ENCODE assay signal across 19 mouse cellular contexts in genomic region chr17:88696656-88697333, GRCm38 (mm10). TPM values are rescaled to one million over a fixed set of nuclear protein-coding genes. Genes with fewer than 3 reads are reported as not detected.
DNase-seq lines count a peak whose midpoint lies in the region; ATAC-seq lines count a peak whose summit lies in the region.
"Had no signal": no experiment of that assay in that cellular context is flagged by ENCODE, and none has a peak within 500 bp of the region (broad histone marks: within the 10 kb centered on the region; RNA-seq: fewer than 3 reads in every experiment).

No protein-coding gene starts in this region.

- no peaks in the 10 kb centered on the region; the same call in 1 of the 2 replicates for H3K4me1 ChIP-seq in hindbrain, embryonic 14.5 days (replicated peaks; ENCODE audit: control insufficient read depth, insufficient read depth, low read length)
- H3K4me1 ChIP-seq in hindbrain, embryonic 16.5 days (ENCODE audit: control insufficient read depth, insufficient read depth, low read depth, low read length): no peaks in the 10 kb centered on the region
- peaks cover 12% of the 10 kb centered on the region; the same call in 1 of the 2 replicates for H3K4me1 ChIP-seq in embryonic facial prominence, embryonic 12.5 days
- H3K4me1 ChIP-seq in limb, embryonic 12.5 days (replicated peaks): peaks cover 9% of the 10 kb centered on the region
- H3K4me1 ChIP-seq: heart, embryonic 15.5 days; liver, embryonic 13.5 days; neural tube, embryonic 12.5 days had no signal

- no peaks in the 10 kb centered on the region for H3K36me3 ChIP-seq in hindbrain, embryonic 14.5 days (replicated peaks; ENCODE audit: control insufficient read depth, insufficient read depth)
- no peaks in the 10 kb centered on the region for H3K36me3 ChIP-seq in hindbrain, embryonic 16.5 days (ENCODE audit: control insufficient read depth, insufficient read depth, low read length)
- no peaks in the 10 kb centered on the region for H3K36me3 ChIP-seq in embryonic facial prominence, embryonic 12.5 days
- H3K36me3 ChIP-seq in limb, embryonic 12.5 days: no peaks in the 10 kb centered on the region
- H3K36me3 ChIP-seq: heart, embryonic 15.5 days; intestine, embryonic 15.5 days; liver, embryonic 13.5 days; neural tube, embryonic 12.5 days had no signal

- no peaks in the 10 kb centered on the region for H3K27me3 ChIP-seq in hindbrain, embryonic 14.5 days (ENCODE audit: control insufficient read depth, insufficient read depth, low read length)
- H3K27me3 ChIP-seq in hindbrain, embryonic 16.5 days (replicated peaks; ENCODE audit: control insufficient read depth, insufficient read depth, low read length): no peaks in the 10 kb centered on the region
- no peaks in the 10 kb centered on the region for H3K27me3 ChIP-seq in embryonic facial prominence, embryonic 12.5 days
- H3K27me3 ChIP-seq in limb, embryonic 12.5 days: no peaks in the 10 kb centered on the region
- H3K27me3 ChIP-seq: heart, embryonic 15.5 days; intestine, embryonic 15.5 days; liver, embryonic 13.5 days; neural tube, embryonic 12.5 days had no signal

- H3K9ac ChIP-seq in hindbrain, embryonic 14.5 days: no peak overlapping the region
- no peak overlapping the region for H3K9ac ChIP-seq in hindbrain, embryonic 16.5 days (ENCODE audit: low read depth, low read length)
- no peak overlapping the region for H3K9ac ChIP-seq in embryonic facial prominence, embryonic 12.5 days
- H3K9ac ChIP-seq in limb, embryonic 12.5 days (replicated peaks): no peak overlapping the region
- H3K9ac ChIP-seq: heart, embryonic 15.5 days; intestine, embryonic 15.5 days; liver, embryonic 13.5 days; neural tube, embryonic 12.5 days had no signal

- intact Hi-C loops in gastrocnemius, postnatal 36 days (cut with DNase I): no loop called here

- H3K27ac ChIP-seq in hindbrain, embryonic 14.5 days: no peak overlapping the region
- no peak overlapping the region for H3K27ac ChIP-seq in hindbrain, embryonic 16.5 days (ENCODE audit: low read depth, low read length)
- H3K27ac ChIP-seq in embryonic facial prominence, embryonic 12.5 days: peak overlapping the region; percentile 55; the same call in 1 of the 2 replicates
- H3K27ac ChIP-seq in limb, embryonic 12.5 days: peak overlapping the region; percentile 41; the same call in 1 of the 2 replicates
- H3K27ac ChIP-seq: heart, embryonic 15.5 days; intestine, embryonic 15.5 days; kidney, postnatal 0 days; liver, embryonic 13.5 days; neural tube, embryonic 12.5 days had no signal

- 41% methylated on average over 9 of the region's 9 CpGs for WGBS in hindbrain, embryonic 14.5 days
- WGBS in hindbrain, embryonic 16.5 days: 37% methylated on average over 9 of the region's 9 CpGs
- WGBS in embryonic facial prominence, embryonic 12.5 days: 39% methylated on average over 9 of the region's 9 CpGs
- WGBS in limb, embryonic 12.5 days: 46% methylated on average over 9 of the region's 9 CpGs

- H3K9me3 ChIP-seq in hindbrain, embryonic 14.5 days (ENCODE audit: control insufficient read depth, low read length): no peaks in the 10 kb centered on the region
- H3K9me3 ChIP-seq in hindbrain, embryonic 16.5 days (ENCODE audit: control insufficient read depth, low read length): 0 out of 2 replicates have a peak, but pooled peaks cover 2% of the 10 kb centered on the region
- H3K9me3 ChIP-seq in embryonic facial prominence, embryonic 12.5 days: peaks cover 4% of the 10 kb centered on the region; the same call in 1 of the 2 replicates
- no peaks in the 10 kb centered on the region for H3K9me3 ChIP-seq in limb, embryonic 12.5 days
- H3K9me3 ChIP-seq: heart, embryonic 15.5 days; intestine, embryonic 15.5 days; liver, embryonic 13.5 days; neural tube, embryonic 12.5 days had no signal

- no peak overlapping the region for H3K4me3 ChIP-seq in hindbrain, embryonic 14.5 days (replicated peaks; ENCODE audit: low read length)
- no peak overlapping the region for H3K4me3 ChIP-seq in hindbrain, embryonic 16.5 days (ENCODE audit: low read length)
- no peak overlapping the region for H3K4me3 ChIP-seq in embryonic facial prominence, embryonic 12.5 days
- no peak overlapping the region for H3K4me3 ChIP-seq in limb, embryonic 12.5 days (replicated peaks)
- H3K4me3 ChIP-seq: heart, embryonic 15.5 days; intestine, embryonic 15.5 days; liver, embryonic 13.5 days; neural tube, embryonic 12.5 days had no signal

- peak; percentile 66; the same call in 1 of the 2 replicates for ATAC-seq in hindbrain, embryonic 14.5 days (ENCODE audit: low FRiP score)
- no peak for ATAC-seq in hindbrain, embryonic 16.5 days
- ATAC-seq in embryonic facial prominence, embryonic 12.5 days (ENCODE audit: insufficient number of reproducible peaks, insufficient read depth, low FRiP score, low TSS enrichment): peak; percentile 76; the same call in 1 of the 2 replicates
- ATAC-seq in limb, embryonic 12.5 days (ENCODE audit: insufficient number of reproducible peaks, insufficient read depth, low FRiP score, low TSS enrichment, low read depth): no peak

- DNase-seq in hindbrain, embryonic 14.5 days (ENCODE audit: low spot score): no peak
- peak; percentile 22 for DNase-seq in brain, adult 2 months (ENCODE audit: low read depth, low spot score)
- DNase-seq in gastrocnemius, postnatal 36 days: no peak
- DNase-seq in urinary bladder, postnatal 10 days (ENCODE audit: low spot score): no peak
- no peak for DNase-seq in MN1 (ENCODE audit: low spot score)
- DNase-seq: cerebellum, adult 11-12 months; gastrocnemius, postnatal 25 days; liver, embryonic 13.5 days; lung, postnatal 14 days; right cerebral cortex, postnatal 4 days; thymus, postnatal 25 days had no signal

- no peak overlapping the region for H3K4me2 ChIP-seq in hindbrain, embryonic 14.5 days (replicated peaks)
- H3K4me2 ChIP-seq in hindbrain, embryonic 16.5 days (ENCODE audit: low read length): no peak overlapping the region
- H3K4me2 ChIP-seq in embryonic facial prominence, embryonic 12.5 days (replicated peaks): 0 out of 2 replicates have a peak overlapping the region, but pooled peaks have one; percentile 5
- 0 out of 2 replicates have a peak overlapping the region, but pooled peaks have one; percentile 17 for H3K4me2 ChIP-seq in limb, embryonic 12.5 days
- H3K4me2 ChIP-seq: heart, embryonic 15.5 days; intestine, embryonic 15.5 days; liver, embryonic 13.5 days; neural tube, embryonic 12.5 days had no signal

RNA-seq across cellular contexts. Expression of gene Gtf2a1l, which starts 28.3 kb away (rescaled TPM):
- polyA plus RNA-seq in hindbrain, embryonic 14.5 days (2014; fragmentation: Nextera tagmentation; extraction: Ambion mirVana): 0.27 and 0.30 TPM in 2 replicates
- 0.25 and 0.35 TPM in 2 replicates for polyA plus RNA-seq in hindbrain, embryonic 16.5 days (2015; fragmentation: Nextera tagmentation; extraction: Ambion mirVana)
- 0.15 TPM in 1 of 2 replicates, not detected in the other for polyA plus RNA-seq in embryonic facial prominence, embryonic 12.5 days (2016; fragmentation: Nextera tagmentation; extraction: Ambion mirVana)
- polyA plus RNA-seq in limb, embryonic 12.5 days (2016; fragmentation: Nextera tagmentation; extraction: Ambion mirVana): 0.49 TPM in 1 of 2 replicates, not detected in the other
- not detected for total RNA-seq in gastrocnemius, postnatal 36 days (2021)
- total RNA-seq: adrenal gland, postnatal 4 days; gastrocnemius, postnatal 25 days had no signal
- polyA plus RNA-seq: kidney, postnatal 0 days; liver, embryonic 13.5 days had no signal

Comparison
In these comparisons a context has a peak if more than half of its experiments do, and no peak if none do; other contexts are left out.
1. ATAC-seq: peak in hindbrain, embryonic 14.5 days (single experiment) and embryonic facial prominence, embryonic 12.5 days (single experiment); none in hindbrain, embryonic 16.5 days (single experiment) and limb, embryonic 12.5 days (single experiment).
2. H3K27ac ChIP-seq: peak in embryonic facial prominence, embryonic 12.5 days (single experiment) and limb, embryonic 12.5 days (single experiment); none in hindbrain, embryonic 14.5 days (single experiment) and hindbrain, embryonic 16.5 days (single experiment).
3. H3K4me2 ChIP-seq: peak in embryonic facial prominence, embryonic 12.5 days (single experiment) and limb, embryonic 12.5 days (single experiment); none in hindbrain, embryonic 14.5 days (single experiment) and hindbrain, embryonic 16.5 days (single experiment).